Mouse (Mus musculus): ENCODE results near the gene Ern1. TPM values are rescaled to one million over a fixed set of nuclear protein-coding genes. Genes with fewer than 3 reads are reported as not detected.
A peak's percentile ranks its signal among the peaks of the same experiment; 100 is the strongest.

The Ern1 gene
- total and polyA plus RNA-seq, 2 experiments from 2014 or later = 3.0 to 11.6 TPM

- no peaks in the 10 kb centered on the region for H3K27me3 ChIP-seq (ENCODE audit: insufficient read depth, low read length)
- H3K9me3 ChIP-seq (ENCODE audit: low read length) = no peaks in the 10 kb centered on the region
- no peak overlapping the region for H3K27ac ChIP-seq
- H3K4me2 ChIP-seq (ENCODE audit: low read depth, low read length) = no peak overlapping the region
- H3K4me3 ChIP-seq (ENCODE audit: low read length) = no peak overlapping the region
- no peak for ATAC-seq
- DNase-seq (ENCODE audit: low spot score) = no peak
- WGBS = 84% methylated on average over 4 of the region's 4 CpGs
- peaks cover 6% of the 10 kb centered on the region; the same call in 1 of the 2 replicates for H3K36me3 ChIP-seq (ENCODE audit: insufficient read depth, low read length)
- no peak overlapping the region for H3K9ac ChIP-seq (replicated peaks; ENCODE audit: low read length)
- no peak for TF ChIP-seq CTCF (IDR thresholded peaks at IDR 0.05; ENCODE audit: low read depth)
- H3K4me1 ChIP-seq (ENCODE audit: insufficient read depth, low read length) = no peaks in the 10 kb centered on the region
These were observed 59.5 kb downstream of the Ern1 start for GRCm38 (mm10) chr11:106428106-106428505.

DNA sequence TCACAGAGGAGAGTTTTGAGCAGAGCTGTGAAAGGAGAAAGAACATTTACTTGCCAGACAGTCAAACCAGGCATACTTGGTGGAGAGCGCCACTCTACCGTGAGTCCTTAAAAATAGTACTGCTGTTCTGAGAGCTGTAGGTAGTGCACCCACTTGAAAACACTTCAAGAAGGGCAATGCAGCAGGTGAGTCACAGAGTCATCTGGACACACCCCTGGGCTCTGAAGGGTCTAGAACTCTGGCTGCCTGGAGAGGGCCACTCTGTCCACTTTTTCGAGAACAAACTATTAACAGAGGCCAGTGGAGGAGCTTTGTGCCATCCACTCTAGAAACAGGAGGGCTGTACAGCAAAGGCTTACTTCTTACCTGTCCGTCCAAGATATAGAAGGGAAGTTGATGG lies 61.2 kb downstream of the Ern1 start:
- no peak overlapping the region for H3K4me3 ChIP-seq (ENCODE audit: low read length)
- TF ChIP-seq CTCF (IDR thresholded peaks at IDR 0.05; ENCODE audit: low read depth) = no peak
- no peak overlapping the region for H3K9ac ChIP-seq (replicated peaks; ENCODE audit: low read length)
- no peak overlapping the region for H3K27ac ChIP-seq
- DNase-seq (ENCODE audit: low spot score) = no peak
- H3K9me3 ChIP-seq (ENCODE audit: low read length) = no peaks in the 10 kb centered on the region
- H3K4me2 ChIP-seq (ENCODE audit: low read depth, low read length) = no peak overlapping the region
- peaks cover 6% of the 10 kb centered on the region; the same call in 1 of the 2 replicates for H3K36me3 ChIP-seq (ENCODE audit: insufficient read depth, low read length)
- no peaks in the 10 kb centered on the region for H3K4me1 ChIP-seq (ENCODE audit: insufficient read depth, low read length)
- ATAC-seq = no peak
- WGBS = 94% methylated on average over 4 of the region's 4 CpGs
- H3K27me3 ChIP-seq (ENCODE audit: insufficient read depth, low read length) = no peaks in the 10 kb centered on the region

- H3K36me3 ChIP-seq (ENCODE audit: insufficient read depth, low read length) = peaks cover 6% of the 10 kb centered on the region; the same call in 1 of the 2 replicates
- H3K9me3 ChIP-seq (ENCODE audit: low read length) = no peaks in the 10 kb centered on the region
- WGBS = 88% methylated on average over 5 of the region's 5 CpGs
- no peak for TF ChIP-seq CTCF (IDR thresholded peaks at IDR 0.05; ENCODE audit: low read depth)
- no peak for DNase-seq (ENCODE audit: low spot score)
- H3K4me2 ChIP-seq (ENCODE audit: low read depth, low read length) = no peak overlapping the region
- ATAC-seq = no peak
- no peak overlapping the region for H3K27ac ChIP-seq
- no peak overlapping the region for H3K9ac ChIP-seq (replicated peaks; ENCODE audit: low read length)
- H3K27me3 ChIP-seq (ENCODE audit: insufficient read depth, low read length) = no peaks in the 10 kb centered on the region
- no peaks in the 10 kb centered on the region for H3K4me1 ChIP-seq (ENCODE audit: insufficient read depth, low read length)
- H3K4me3 ChIP-seq (ENCODE audit: low read length) = no peak overlapping the region
These were observed 62.5 kb downstream of the Ern1 start for GRCm38 (mm10) chr11:106425201-106425600.

DNA sequence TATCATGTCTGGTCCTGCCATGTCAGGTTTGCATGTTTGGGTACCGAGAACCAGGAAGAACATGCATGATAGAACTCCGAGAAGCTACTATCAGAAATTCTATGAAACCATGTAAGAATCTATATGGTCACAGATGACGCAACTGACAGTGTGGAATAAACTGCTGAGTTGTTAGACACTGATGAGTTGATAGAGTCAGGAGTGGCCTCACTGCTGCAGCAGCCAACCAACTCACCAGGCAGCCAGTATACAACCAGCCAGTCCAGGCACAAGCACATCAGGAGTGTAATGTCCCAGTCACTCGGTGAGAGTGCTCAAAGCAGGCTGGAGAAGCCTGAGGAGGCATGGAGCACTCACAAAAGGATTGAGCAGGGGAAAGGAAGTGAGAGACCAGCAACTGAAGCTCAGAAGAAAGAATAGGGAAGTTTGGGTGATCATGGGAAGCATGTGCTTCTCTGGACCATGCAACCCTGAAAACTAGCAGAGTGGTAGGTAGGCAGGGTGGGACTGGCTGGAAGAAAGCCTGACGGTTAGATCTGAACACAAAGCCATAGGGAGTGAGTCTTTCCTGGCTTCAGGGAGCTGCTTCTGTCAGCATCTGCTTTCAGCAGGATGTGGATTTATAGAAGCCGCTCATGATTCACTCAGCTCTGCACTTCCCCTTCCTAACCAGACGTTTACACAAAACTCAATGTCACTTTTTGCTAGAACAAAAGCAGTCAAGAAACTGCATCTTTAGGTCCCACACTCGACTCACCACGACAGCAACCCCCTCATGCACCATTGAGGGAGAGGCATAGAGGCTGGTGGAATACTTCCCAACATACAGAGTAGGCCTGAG lies 68.2 kb downstream of the Ern1 start:
- H3K27ac ChIP-seq = no peak overlapping the region
- H3K4me2 ChIP-seq (ENCODE audit: low read depth, low read length) = no peak overlapping the region
- DNase-seq (ENCODE audit: low spot score) (no peak), ATAC-seq (no peak)
- no peak overlapping the region for H3K9ac ChIP-seq (replicated peaks; ENCODE audit: low read length)
- no peak for TF ChIP-seq CTCF (IDR thresholded peaks at IDR 0.05; ENCODE audit: low read depth)
- H3K27me3 ChIP-seq (ENCODE audit: insufficient read depth, low read length) = no peaks in the 10 kb centered on the region
- no peaks in the 10 kb centered on the region for H3K9me3 ChIP-seq (ENCODE audit: low read length)
- H3K36me3 ChIP-seq (ENCODE audit: insufficient read depth, low read length) = no peaks in the 10 kb centered on the region
- WGBS = 80% methylated on average over 9 of the region's 9 CpGs
- H3K4me3 ChIP-seq (ENCODE audit: low read length) = no peak overlapping the region
- H3K4me1 ChIP-seq (ENCODE audit: insufficient read depth, low read length) = no peaks in the 10 kb centered on the region

DNA sequence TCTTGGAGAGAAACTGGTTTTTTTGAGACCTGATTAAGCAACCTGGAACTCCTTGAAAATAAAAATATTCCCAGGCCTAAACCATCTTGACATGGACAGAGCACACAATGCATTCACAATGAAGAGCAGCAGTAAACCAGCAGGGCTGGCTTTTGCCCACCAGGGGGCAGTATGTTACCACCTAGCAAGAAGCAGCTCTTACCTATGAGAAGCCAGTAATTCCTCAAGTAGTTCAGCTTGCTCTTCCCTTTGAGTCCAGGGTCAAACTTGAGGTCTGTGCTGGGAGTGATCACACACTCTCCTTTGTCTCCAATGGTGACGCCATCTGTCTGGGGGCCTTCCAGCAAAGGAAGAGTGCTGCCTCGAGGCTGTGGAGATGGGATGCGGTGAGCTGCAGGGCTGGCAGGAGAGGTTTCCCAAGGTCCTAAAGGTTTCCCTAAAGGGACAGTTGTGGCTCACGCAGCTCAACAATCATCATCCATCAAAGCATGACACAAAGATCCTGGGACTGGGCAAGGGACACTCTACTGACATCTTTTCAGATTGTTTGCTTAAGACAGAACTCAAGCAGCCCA lies 68.9 kb downstream of the Ern1 start:
- H3K4me3 ChIP-seq (ENCODE audit: low read length) = no peak overlapping the region
- no peak overlapping the region for H3K9ac ChIP-seq (replicated peaks; ENCODE audit: low read length)
- no peak overlapping the region for H3K4me2 ChIP-seq (ENCODE audit: low read depth, low read length)
- DNase-seq (ENCODE audit: low spot score) = peak; percentile 92
- H3K27ac ChIP-seq = no peak overlapping the region
- peaks cover 4% of the 10 kb centered on the region; the same call in 1 of the 2 replicates for H3K36me3 ChIP-seq (ENCODE audit: insufficient read depth, low read length)
- H3K4me1 ChIP-seq (ENCODE audit: insufficient read depth, low read length) = no peaks in the 10 kb centered on the region
- 38% methylated on average over 4 of the region's 4 CpGs for WGBS
- no peaks in the 10 kb centered on the region for H3K9me3 ChIP-seq (ENCODE audit: low read length)
- H3K27me3 ChIP-seq (ENCODE audit: insufficient read depth, low read length) = no peaks in the 10 kb centered on the region
- ATAC-seq = peak; percentile 76
- TF ChIP-seq CTCF (IDR thresholded peaks at IDR 0.05; ENCODE audit: low read depth) = peak; percentile 97

- peaks cover 4% of the 10 kb centered on the region; the same call in 1 of the 2 replicates for H3K36me3 ChIP-seq (ENCODE audit: insufficient read depth, low read length)
- no peak overlapping the region for H3K9ac ChIP-seq (replicated peaks; ENCODE audit: low read length)
- H3K27me3 ChIP-seq (ENCODE audit: insufficient read depth, low read length) = no peaks in the 10 kb centered on the region
- DNase-seq (ENCODE audit: low spot score) (no peak), ATAC-seq (no peak)
- no peak overlapping the region for H3K4me3 ChIP-seq (ENCODE audit: low read length)
- no peaks in the 10 kb centered on the region for H3K4me1 ChIP-seq (ENCODE audit: insufficient read depth, low read length)
- no peaks in the 10 kb centered on the region for H3K9me3 ChIP-seq (ENCODE audit: low read length)
- no peak overlapping the region for H3K27ac ChIP-seq
- H3K4me2 ChIP-seq (ENCODE audit: low read depth, low read length) = no peak overlapping the region
- no peak for TF ChIP-seq CTCF (IDR thresholded peaks at IDR 0.05; ENCODE audit: low read depth)
- 82% methylated on average over 2 of the region's 2 CpGs for WGBS
These were observed 69.8 kb downstream of the Ern1 start for GRCm38 (mm10) chr11:106417860-106418259.

DNA sequence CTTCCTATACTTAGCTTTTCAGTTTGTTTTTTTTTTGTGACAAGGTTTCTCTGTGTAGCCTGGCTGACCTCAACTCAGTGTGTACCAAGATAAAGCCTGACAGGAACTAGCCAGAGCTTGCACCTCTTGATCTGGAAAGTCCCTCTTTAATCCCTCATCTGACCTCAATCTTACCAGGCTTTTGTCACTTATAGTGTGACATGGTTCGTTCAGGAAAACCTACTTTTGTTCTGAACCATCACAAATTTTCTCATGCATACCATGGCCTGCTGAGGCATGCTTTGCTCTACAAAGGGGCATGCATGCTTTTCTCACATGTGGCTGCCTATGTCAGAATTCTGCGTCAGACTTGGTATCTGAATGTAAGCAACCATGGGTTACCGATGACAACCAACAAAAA lies 71.3 kb downstream of the Ern1 start:
- H3K9me3 ChIP-seq (ENCODE audit: low read length) = no peaks in the 10 kb centered on the region
- H3K27me3 ChIP-seq (ENCODE audit: insufficient read depth, low read length) = no peaks in the 10 kb centered on the region
- DNase-seq (ENCODE audit: low spot score) = no peak
- H3K27ac ChIP-seq = no peak overlapping the region
- no peaks in the 10 kb centered on the region for H3K4me1 ChIP-seq (ENCODE audit: insufficient read depth, low read length)
- no peak overlapping the region for H3K4me3 ChIP-seq (ENCODE audit: low read length)
- no peak overlapping the region for H3K4me2 ChIP-seq (ENCODE audit: low read depth, low read length)
- TF ChIP-seq CTCF (IDR thresholded peaks at IDR 0.05; ENCODE audit: low read depth) = no peak
- H3K36me3 ChIP-seq (ENCODE audit: insufficient read depth, low read length) = peaks cover 4% of the 10 kb centered on the region; the same call in 1 of the 2 replicates
- ATAC-seq = no peak
- 68% methylated on average over 3 of the region's 3 CpGs for WGBS
- H3K9ac ChIP-seq (replicated peaks; ENCODE audit: low read length) = no peak overlapping the region
